Mouse (Mus musculus) midbrain, embryonic 14.5 days (tissue): ENCODE results near the gene C1qtnf2. TPM values are rescaled to one million over a fixed set of nuclear protein-coding genes. Genes with fewer than 3 reads are reported as not detected.

Experiments used
- ATAC-seq: fragments of 200-750 bp; cut with Nextera tagmentation; 2 replicates; pipeline ENCODE4 v1.8.0; 2017; ENCODE audit warnings: moderate number of reproducible peaks, moderate library complexity; ENCODE audit not compliant: low FRiP score, low TSS enrichment
- DNase-seq: peaks from one replicate; pipeline ENCODE4 v3.0.0-alpha.2; 2015
- H3K27ac ChIP-seq: fragments of 300-500 bp; sonication (generic); replicated peaks from 2 replicates; pipeline ENCODE4 v1.5.1; 2014; ENCODE audit warnings: mild to moderate bottlenecking, low read depth, low read length, moderate library complexity
- H3K27me3 ChIP-seq: fragments of 300-500 bp; sonication (generic); 2 replicates; pipeline ENCODE4 v1.6.1; 2014; ENCODE audit warnings: low read length, control low read depth, mixed read lengths; ENCODE audit not compliant: control insufficient read depth, insufficient read depth
- H3K36me3 ChIP-seq: fragments of 300-500 bp; sonication (generic); 2 replicates; pipeline ENCODE4 v1.6.1; 2014; ENCODE audit warnings: low read length, control low read depth; ENCODE audit not compliant: control insufficient read depth, insufficient read depth
- H3K4me1 ChIP-seq: fragments of 300-500 bp; sonication (generic); 2 replicates; pipeline ENCODE4 v1.6.1; 2014; ENCODE audit warnings: mild to moderate bottlenecking, antibody characterized with exemption, low read length, control low read depth; ENCODE audit not compliant: control insufficient read depth, insufficient read depth
- H3K4me2 ChIP-seq: fragments of 300-500 bp; sonication (generic); 2 replicates; pipeline ENCODE4 v1.6.1; 2014; ENCODE audit warnings: mild to moderate bottlenecking, low read length, moderate library complexity
- H3K4me3 ChIP-seq: fragments of 300-500 bp; sonication (generic); replicated peaks from 2 replicates; pipeline ENCODE4 v1.5.1; 2014; ENCODE audit warnings: low read depth, low read length
- H3K9ac ChIP-seq: fragments of 300-500 bp; sonication (generic); replicated peaks from 2 replicates; pipeline ENCODE4 v1.6.1; 2014; ENCODE audit warnings: mild to moderate bottlenecking, low read length, moderate library complexity
- H3K9me3 ChIP-seq: fragments of 300-500 bp; sonication (generic); 2 replicates; pipeline ENCODE4 v1.6.1; 2016; ENCODE audit warnings: low read length, control low read depth, mixed read lengths; ENCODE audit not compliant: control insufficient read depth
- WGBS: fragments of 180-500 bp; shearing (Covaris S2); extraction: QIAGEN DNeasy Blood & Tissue Kit; methylation state at CpG from one replicate; pipeline ENCODE4 v1.1.7; 2014; 5-methylcytosine and 5-hydroxymethylcytosine counted together
- polyA plus RNA-seq: library from polyadenylated mRNA; unstranded; fragments of >200 nt; fragmentation: Nextera tagmentation; extraction: Ambion mirVana; gene quantifications from 2 replicates; pipeline ENCODE4 v1.2.1, GENCODE M21; 2014

The C1qtnf2 gene
- polyA plus RNA-seq, 1 experiment from 2014 or later = 7.9 TPM

GRCm38 (mm10) chr11:43537074-43537473 is 63.0 kb downstream of the C1qtnf2 start:
- DNase-seq = no peak
- Histone ChIP-seq H3K27ac (no peak overlapping the region), H3K27me3 (no peaks in the 10 kb centered on the region), H3K9me3 (no peaks in the 10 kb centered on the region), H3K36me3 (peaks cover 19% of the 10 kb centered on the region), H3K4me1 (peaks cover 4% of the 10 kb centered on the region; the same call in 1 of the 2 replicates), H3K4me3 (no peak overlapping the region), H3K9ac (no peak overlapping the region), H3K4me2 (no peak overlapping the region)
- no peak for ATAC-seq
- WGBS = 78% methylated on average over 6 of the region's 6 CpGs

GRCm38 (mm10) chr11:43539863-43540262 is 65.8 kb downstream of the C1qtnf2 start:
- 19% methylated on average over 6 of the region's 6 CpGs for WGBS
- DNase-seq (peak; percentile 68), ATAC-seq (peak; percentile 64; the same call in 1 of the 2 replicates)
- H3K27ac ChIP-seq = peak overlapping the region; percentile 56
- no peak overlapping the region for H3K9ac ChIP-seq
- no peak overlapping the region for H3K4me3 ChIP-seq
- peaks cover 4% of the 10 kb centered on the region; the same call in 1 of the 2 replicates for H3K4me1 ChIP-seq
- H3K9me3 ChIP-seq = no peaks in the 10 kb centered on the region
- no peaks in the 10 kb centered on the region for H3K27me3 ChIP-seq
- H3K4me2 ChIP-seq = no peak overlapping the region
- peaks cover 6% of the 10 kb centered on the region; the same call in 1 of the 2 replicates for H3K36me3 ChIP-seq

Other genes with a start within 250 kb of the C1qtnf2 start
- 50.3 and 51.8 TPM in 2 replicates for gene Pttg1, start 48.0 kb upstream of the C1qtnf2 start, polyA plus RNA-seq
- gene Slu7, start 40.5 kb upstream of the C1qtnf2 start, polyA plus RNA-seq = 64.1 and 68.6 TPM in 2 replicates
- 11.7 and 16.2 TPM in 2 replicates for gene Ccnjl, start 54.5 kb downstream of the C1qtnf2 start, polyA plus RNA-seq
- 3.2 and 3.9 TPM in 2 replicates for gene 4933415A04Rik, start 112.8 kb downstream of the C1qtnf2 start, polyA plus RNA-seq
- not detected in 2 replicates for gene Fabp6, start 127.3 kb downstream of the C1qtnf2 start, polyA plus RNA-seq
- gene Pwwp2a, start 207.7 kb downstream of the C1qtnf2 start, polyA plus RNA-seq = 43.0 and 47.1 TPM in 2 replicates